Mouse (Mus musculus): ENCODE measurements around the gene Olfr992. TPM values are rescaled to one million over a fixed set of nuclear protein-coding genes. Genes with fewer than 3 reads are reported as not detected.

Olfr992 gene
- not detected for polyA plus RNA-seq (2017; shearing (Covaris generic))

DNA sequence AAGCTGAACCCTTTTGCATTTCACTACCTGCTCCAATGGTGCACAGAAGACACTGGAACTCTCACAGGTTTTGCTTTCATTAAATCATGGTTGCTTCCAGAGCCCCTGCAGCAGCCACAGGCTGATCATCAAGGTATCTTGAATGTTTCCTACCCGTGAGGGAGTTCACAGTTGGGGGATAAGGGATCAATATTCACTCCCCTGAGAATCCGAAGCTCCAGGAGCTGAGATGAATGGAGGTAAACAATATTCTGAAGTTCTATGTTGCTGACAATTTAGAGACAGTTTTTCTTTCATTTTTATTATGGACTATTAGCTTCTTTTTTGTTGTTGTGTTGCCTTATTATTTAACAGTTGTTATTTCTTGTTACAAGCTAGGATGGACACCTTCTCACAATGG is at the start of gene Olfr992:
Gene Olfr992, minus strand, starts transcription at position 101 of the 400 bp plus-strand sequence.

DNA sequence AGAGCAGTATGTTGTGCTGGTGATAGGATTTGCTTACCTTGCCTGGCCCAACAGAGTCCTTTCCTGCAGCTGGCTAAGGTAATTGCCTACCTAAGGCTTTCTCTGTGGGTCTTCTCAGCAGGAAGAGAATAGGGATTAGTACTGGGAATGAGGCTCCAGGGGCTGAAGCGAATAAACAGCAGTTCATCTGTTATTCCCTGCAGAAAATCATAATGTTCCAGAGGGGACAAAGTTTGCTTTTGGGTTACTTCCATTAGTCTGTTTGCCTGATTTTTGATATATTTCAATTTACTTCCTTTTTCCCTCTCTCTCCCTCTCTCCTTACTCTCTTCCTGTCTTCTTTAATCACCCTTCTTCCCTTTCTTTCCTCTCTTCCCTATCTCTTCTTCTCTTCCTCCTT is 34.3 kb upstream of the Olfr992 start, which contains the start of gene Olfr995:
Gene Olfr995, minus strand, starts transcription at position 101 of the 400 bp plus-strand sequence.

GRCm38 (mm10) chr2:85436351-85436750 is 27.1 kb upstream of the Olfr992 start, which contains the start of gene Olfr994:
Gene Olfr994, minus strand, starts transcription at chr2:85436451.

GRCm38 (mm10) chr2:85414777-85415176 is 5.5 kb upstream of the Olfr992 start, which contains the start of gene Olfr993:
Gene Olfr993, minus strand, starts transcription at chr2:85414877.

DNA sequence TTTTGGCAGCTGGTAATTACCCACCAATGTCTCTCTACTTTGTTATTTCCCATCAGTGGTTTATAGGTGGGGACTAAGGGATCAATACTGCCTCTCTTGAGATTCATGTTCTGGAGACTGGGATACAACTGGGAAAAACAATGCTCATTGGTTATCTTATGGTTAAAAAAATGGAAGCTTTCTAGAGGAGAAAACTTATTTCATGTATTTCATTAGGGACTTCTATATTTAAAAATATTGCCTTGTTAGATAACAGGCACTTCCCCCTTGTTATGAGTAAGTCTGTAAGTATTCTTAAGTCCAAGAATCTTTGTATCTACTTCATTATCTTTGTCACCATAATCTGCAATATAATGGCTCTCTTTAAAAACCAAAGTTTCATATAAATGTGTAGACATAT is 46.1 kb downstream of the Olfr992 start, which contains the start of gene Olfr988:
Gene Olfr988, minus strand, starts transcription at position 101 of the 400 bp plus-strand sequence.

Other genes with a start within 250 kb of the Olfr992 start
- gene Lrrc55, start 212.3 kb downstream of the Olfr992 start, polyA plus RNA-seq (2017; shearing (Covaris generic)) = not detected
- gene Olfr987, start 70.2 kb downstream of the Olfr992 start, polyA plus RNA-seq (2017; shearing (Covaris generic)) = not detected
- not detected for gene Olfr988, start 46.2 kb downstream of the Olfr992 start, polyA plus RNA-seq (2017; shearing (Covaris generic))
- not detected for gene Olfr993, start 5.4 kb upstream of the Olfr992 start, polyA plus RNA-seq (2017; shearing (Covaris generic))
- not detected for gene Olfr994, start 27.0 kb upstream of the Olfr992 start, polyA plus RNA-seq (2017; shearing (Covaris generic))
- gene Olfr995, start 34.2 kb upstream of the Olfr992 start, polyA plus RNA-seq (2017; shearing (Covaris generic)) = 0.29 TPM
- not detected for gene 4833423E24Rik, start 109.6 kb upstream of the Olfr992 start, polyA plus RNA-seq (2017; shearing (Covaris generic))
- gene Olfr996, start 169.7 kb upstream of the Olfr992 start, polyA plus RNA-seq (2017; shearing (Covaris generic)) = not detected
- not detected for gene Olfr998, start 179.5 kb upstream of the Olfr992 start, polyA plus RNA-seq (2017; shearing (Covaris generic))
- gene Olfr1000, start 202.4 kb upstream of the Olfr992 start, polyA plus RNA-seq (2017; shearing (Covaris generic)) = 0.27 TPM
- not detected for gene Olfr1002, start 241.2 kb upstream of the Olfr992 start, polyA plus RNA-seq (2017; shearing (Covaris generic))

Data from effector memory CD4-positive, alpha-beta T cell, adult 7 months (primary cell).